Mouse (Mus musculus) megakaryocyte, embryonic 14.5 days (primary cell): ENCODE data around the gene Bcl11b.

ENCODE experiments used
- FLI1 ChIP-seq: IDR thresholded peaks from 2 replicates; pipeline ENCODE4 v1.6.1; 2012; ENCODE audit warnings: low read length, inconsistent platforms, mixed read lengths
- GATA1 ChIP-seq: IDR thresholded peaks from 3 replicates; pipeline ENCODE4 v1.6.1; 2012; ENCODE audit warnings: mixed read lengths, low read length, inconsistent platforms, borderline replicate concordance

DNA sequence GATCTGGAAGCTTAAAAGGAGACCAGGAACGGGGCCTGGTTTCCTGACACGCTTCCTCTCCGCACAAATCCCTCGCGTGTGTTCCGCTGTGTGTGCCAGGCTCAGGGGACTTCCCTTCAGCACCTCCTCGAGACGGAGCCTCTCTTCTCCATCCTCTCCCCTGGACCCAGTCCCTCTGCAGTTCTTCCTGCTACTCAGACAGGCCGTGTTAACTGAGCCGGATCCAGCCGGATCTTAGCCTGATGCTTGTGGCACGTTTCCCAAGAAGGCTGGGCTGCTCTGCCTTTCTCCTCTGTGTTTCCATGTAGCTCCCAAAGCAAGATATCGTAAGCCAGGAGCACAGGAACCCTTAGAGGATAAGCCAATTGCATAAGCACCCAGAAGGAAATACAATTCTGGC is 46.2 kb upstream of the Bcl11b start:
- no peak for TF ChIP-seq GATA1
- no peak for TF ChIP-seq FLI1
